Mouse (Mus musculus): ENCODE measurements around the gene Sema6d. TPM values are rescaled to one million over a fixed set of nuclear protein-coding genes. Genes with fewer than 3 reads are reported as not detected.

Sema6d gene
- polyA plus RNA-seq, 2 experiments = 12.9 to 19.1 TPM

GRCm38 (mm10) chr2:124243608-124244007 is 153.8 kb downstream of the Sema6d start:
- Histone ChIP-seq H3K4me2 (replicated peaks; ENCODE audit: low read depth, low read length, severe bottlenecking) (no peak overlapping the region), H3K36me3 (ENCODE audit: control insufficient read depth, insufficient read depth, low read length) (no peaks in the 10 kb centered on the region), H3K9me3 (ENCODE audit: control insufficient read depth, low read length) (no peaks in the 10 kb centered on the region), H3K27ac (replicated peaks; ENCODE audit: low read depth, low read length) (no peak overlapping the region), H3K9ac (ENCODE audit: low read depth, low read length, severe bottlenecking) (no peak overlapping the region), H3K27me3 (ENCODE audit: control insufficient read depth, insufficient read depth, low read length) (no peaks in the 10 kb centered on the region), H3K4me3 (replicated peaks; ENCODE audit: low read length) (no peak overlapping the region), H3K4me1 (ENCODE audit: control insufficient read depth, insufficient read depth, low read length) (no peaks in the 10 kb centered on the region)
- 53% methylated on average over 1 of the region's 1 CpGs for WGBS
- no peak for TF ChIP-seq POLR2A (IDR thresholded peaks at IDR 0.05; ENCODE audit: borderline replicate concordance, extremely low read depth, insufficient read depth, insufficient read length)
- no peak for DNase-seq (ENCODE audit: low spot score)
- ATAC-seq (ENCODE audit: low FRiP score, low read depth) = no peak

GRCm38 (mm10) chr2:124244543-124245245 is 154.9 kb downstream of the Sema6d start:
- no peak overlapping the region for H3K9ac ChIP-seq (ENCODE audit: low read depth, low read length, severe bottlenecking)
- H3K4me2 ChIP-seq (replicated peaks; ENCODE audit: low read depth, low read length, severe bottlenecking) = no peak overlapping the region
- H3K4me1 ChIP-seq (ENCODE audit: control insufficient read depth, insufficient read depth, low read length) = no peaks in the 10 kb centered on the region
- no peaks in the 10 kb centered on the region for H3K27me3 ChIP-seq (ENCODE audit: control insufficient read depth, insufficient read depth, low read length)
- no peaks in the 10 kb centered on the region for H3K9me3 ChIP-seq (ENCODE audit: control insufficient read depth, low read length)
- 79% methylated on average over 4 of the region's 4 CpGs for WGBS
- TF ChIP-seq POLR2A (IDR thresholded peaks at IDR 0.05; ENCODE audit: borderline replicate concordance, extremely low read depth, insufficient read depth, insufficient read length) = no peak
- no peak overlapping the region for H3K4me3 ChIP-seq (replicated peaks; ENCODE audit: low read length)
- H3K36me3 ChIP-seq (ENCODE audit: control insufficient read depth, insufficient read depth, low read length) = no peaks in the 10 kb centered on the region
- ATAC-seq (ENCODE audit: low FRiP score, low read depth) (no peak), DNase-seq (ENCODE audit: low spot score) (no peak)
- no peak overlapping the region for H3K27ac ChIP-seq (replicated peaks; ENCODE audit: low read depth, low read length)

GRCm38 (mm10) chr2:124258108-124258507 is 168.3 kb downstream of the Sema6d start:
- no peak for TF ChIP-seq POLR2A (IDR thresholded peaks at IDR 0.05; ENCODE audit: borderline replicate concordance, extremely low read depth, insufficient read depth, insufficient read length)
- DNase-seq (ENCODE audit: low spot score) = no peak
- ATAC-seq (ENCODE audit: low FRiP score, low read depth) = no peak
- no peaks in the 10 kb centered on the region for H3K4me1 ChIP-seq (ENCODE audit: control insufficient read depth, insufficient read depth, low read length)
- no peaks in the 10 kb centered on the region for H3K9me3 ChIP-seq (ENCODE audit: control insufficient read depth, low read length)
- H3K4me3 ChIP-seq (replicated peaks; ENCODE audit: low read length) = no peak overlapping the region
- WGBS = 33% methylated on average over 1 of the region's 1 CpGs
- no peaks in the 10 kb centered on the region for H3K36me3 ChIP-seq (ENCODE audit: control insufficient read depth, insufficient read depth, low read length)
- H3K27ac ChIP-seq (replicated peaks; ENCODE audit: low read depth, low read length) = no peak overlapping the region
- no peak overlapping the region for H3K4me2 ChIP-seq (replicated peaks; ENCODE audit: low read depth, low read length, severe bottlenecking)
- no peak overlapping the region for H3K9ac ChIP-seq (ENCODE audit: low read depth, low read length, severe bottlenecking)
- H3K27me3 ChIP-seq (ENCODE audit: control insufficient read depth, insufficient read depth, low read length) = no peaks in the 10 kb centered on the region

GRCm38 (mm10) chr2:124264309-124264708 is 174.5 kb downstream of the Sema6d start:
- no peak overlapping the region for H3K27ac ChIP-seq (replicated peaks; ENCODE audit: low read depth, low read length)
- H3K4me2 ChIP-seq (replicated peaks; ENCODE audit: low read depth, low read length, severe bottlenecking) = no peak overlapping the region
- no peak overlapping the region for H3K9ac ChIP-seq (ENCODE audit: low read depth, low read length, severe bottlenecking)
- TF ChIP-seq POLR2A (IDR thresholded peaks at IDR 0.05; ENCODE audit: borderline replicate concordance, extremely low read depth, insufficient read depth, insufficient read length) = no peak
- H3K4me3 ChIP-seq (replicated peaks; ENCODE audit: low read length) = no peak overlapping the region
- H3K27me3 ChIP-seq (ENCODE audit: control insufficient read depth, insufficient read depth, low read length) = no peaks in the 10 kb centered on the region
- no peaks in the 10 kb centered on the region for H3K36me3 ChIP-seq (ENCODE audit: control insufficient read depth, insufficient read depth, low read length)
- ATAC-seq (ENCODE audit: low FRiP score, low read depth) (no peak), DNase-seq (ENCODE audit: low spot score) (no peak)
- no peaks in the 10 kb centered on the region for H3K9me3 ChIP-seq (ENCODE audit: control insufficient read depth, low read length)
- 74% methylated on average over 3 of the region's 3 CpGs for WGBS
- H3K4me1 ChIP-seq (ENCODE audit: control insufficient read depth, insufficient read depth, low read length) = no peaks in the 10 kb centered on the region

GRCm38 (mm10) chr2:124271156-124271555 is 181.4 kb downstream of the Sema6d start:
- no peak for DNase-seq (ENCODE audit: low spot score)
- H3K4me3 ChIP-seq (replicated peaks; ENCODE audit: low read length) = no peak overlapping the region
- ATAC-seq (ENCODE audit: low FRiP score, low read depth) = no peak
- H3K4me2 ChIP-seq (replicated peaks; ENCODE audit: low read depth, low read length, severe bottlenecking) = no peak overlapping the region
- TF ChIP-seq POLR2A (IDR thresholded peaks at IDR 0.05; ENCODE audit: borderline replicate concordance, extremely low read depth, insufficient read depth, insufficient read length) = no peak
- H3K27me3 ChIP-seq (ENCODE audit: control insufficient read depth, insufficient read depth, low read length) = no peaks in the 10 kb centered on the region
- H3K4me1 ChIP-seq (ENCODE audit: control insufficient read depth, insufficient read depth, low read length) = no peaks in the 10 kb centered on the region
- 80% methylated on average over 6 of the region's 6 CpGs for WGBS
- H3K9me3 ChIP-seq (ENCODE audit: control insufficient read depth, low read length) = no peaks in the 10 kb centered on the region
- H3K36me3 ChIP-seq (ENCODE audit: control insufficient read depth, insufficient read depth, low read length) = no peaks in the 10 kb centered on the region
- no peak overlapping the region for H3K27ac ChIP-seq (replicated peaks; ENCODE audit: low read depth, low read length)
- H3K9ac ChIP-seq (ENCODE audit: low read depth, low read length, severe bottlenecking) = no peak overlapping the region

Data from limb, embryonic 14.5 days (tissue).